Mouse (Mus musculus): ENCODE measurements around the gene Olfr293.

The Olfr293 gene

GRCm38 (mm10) chr7:86648761-86649160 is at the start of gene Olfr293:
TSS of gene Olfr293 (plus strand) at chr7:86649061.
- DNase-seq = no peak

- DNase-seq = no peak
Observed at GRCm38 (mm10) chr7:86616543-86616942, 32.3 kb upstream of the Olfr293 start, which contains the start of gene Olfr294. TSS of gene Olfr294 (minus strand) at chr7:86616643.

- no peak for DNase-seq
Observed at GRCm38 (mm10) chr7:86688030-86688429, 39.2 kb downstream of the Olfr293 start, which contains the start of gene Olfr292. TSS of gene Olfr292 (plus strand) at chr7:86688330.

Data from thymus, postnatal 25 days (tissue).